Mouse (Mus musculus): ENCODE measurements around the gene Pafah1b1.

The Pafah1b1 gene

DNA sequence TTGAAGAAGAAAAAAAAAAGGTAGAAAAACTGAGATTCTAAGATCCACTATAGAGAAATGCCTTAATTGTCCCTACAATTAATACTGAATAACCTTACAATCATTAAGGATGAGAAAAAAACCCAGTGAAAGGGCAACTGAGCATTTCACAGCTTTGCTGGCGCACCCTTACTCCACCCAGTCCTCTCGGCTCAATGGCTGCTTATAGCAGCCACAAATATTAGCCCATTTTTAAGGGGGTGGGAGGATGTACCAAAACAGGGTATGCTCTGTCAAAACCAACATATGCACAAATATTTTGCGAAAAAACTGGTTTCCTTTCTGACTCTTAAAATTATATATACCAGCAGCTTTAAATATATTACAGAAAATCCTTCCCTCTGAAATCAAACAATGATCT lies 2.5 kb downstream of the Pafah1b1 start:
- in situ Hi-C loops (cut with MboI; ENCODE audit: unreplicated experiment in 2 of 2), result no loop called here

DNA sequence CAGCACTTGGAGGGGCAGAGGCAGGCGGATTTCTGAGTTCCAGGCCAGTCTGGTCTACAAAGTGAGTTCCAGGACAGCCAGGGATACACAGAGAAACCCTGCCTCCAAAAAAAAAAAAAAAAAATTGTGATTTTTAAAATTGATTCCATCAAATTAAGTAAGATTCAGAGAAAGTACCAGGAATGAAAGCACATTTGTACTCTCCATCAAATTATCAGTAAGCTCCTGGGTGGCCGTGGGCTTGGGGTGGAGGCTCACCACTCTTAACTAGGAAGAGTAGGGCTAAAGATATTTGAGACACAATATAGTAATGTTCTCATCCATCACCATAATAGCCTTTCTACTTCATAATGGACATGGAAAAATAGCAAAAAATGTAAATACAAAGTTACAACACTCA lies 3.3 kb downstream of the Pafah1b1 start:
- in situ Hi-C loops (cut with MboI; ENCODE audit: unreplicated experiment in 2 of 2), result no loop called here

DNA sequence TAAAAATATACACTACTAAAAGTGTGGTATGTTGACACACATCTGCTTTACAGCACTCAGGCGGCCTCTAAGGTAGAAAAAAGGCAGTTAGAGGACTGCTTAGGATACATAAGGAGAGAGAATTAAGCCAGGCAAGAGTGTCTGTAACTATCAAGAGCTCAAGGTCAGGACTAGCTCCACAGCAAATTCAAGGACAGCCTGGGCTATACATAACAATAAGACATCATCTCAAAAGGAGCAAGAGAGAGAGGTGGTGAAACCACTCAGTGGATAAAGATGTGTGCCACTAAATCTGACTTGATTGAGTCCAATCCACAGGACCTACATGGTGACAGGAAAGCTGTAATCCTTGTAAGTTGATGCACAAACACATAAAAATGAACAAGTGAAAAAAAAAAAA lies 3.8 kb downstream of the Pafah1b1 start:
- in situ Hi-C loops (cut with MboI; ENCODE audit: unreplicated experiment in 2 of 2), result no loop called here

DNA sequence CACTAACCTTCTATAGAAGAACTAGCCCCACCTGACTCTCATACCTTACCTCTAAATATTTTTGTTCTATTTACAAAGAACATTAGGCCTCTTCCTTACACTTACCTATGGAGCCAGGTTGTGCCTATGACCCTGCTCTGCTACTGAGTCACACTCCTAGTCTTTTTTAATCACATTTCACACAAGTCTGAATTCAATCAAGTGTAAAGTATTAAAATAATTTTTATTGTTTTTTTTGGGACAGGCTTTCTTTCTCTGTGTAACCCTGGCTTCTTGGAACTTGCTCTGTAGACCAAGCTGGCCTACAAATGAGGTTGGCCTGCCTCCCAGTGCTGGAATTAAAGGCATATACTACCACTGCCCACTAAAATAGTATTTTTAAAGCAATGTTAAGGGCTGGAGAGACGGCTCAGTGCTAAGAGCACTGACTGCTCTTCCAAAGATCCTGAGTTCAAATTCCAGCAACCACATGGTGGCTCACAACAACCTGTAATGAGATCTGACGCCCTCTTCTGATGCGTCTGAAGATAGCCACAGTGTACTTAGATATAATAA lies 8.4 kb downstream of the Pafah1b1 start:
- in situ Hi-C loops (cut with MboI; ENCODE audit: unreplicated experiment in 2 of 2), result no loop called here

DNA sequence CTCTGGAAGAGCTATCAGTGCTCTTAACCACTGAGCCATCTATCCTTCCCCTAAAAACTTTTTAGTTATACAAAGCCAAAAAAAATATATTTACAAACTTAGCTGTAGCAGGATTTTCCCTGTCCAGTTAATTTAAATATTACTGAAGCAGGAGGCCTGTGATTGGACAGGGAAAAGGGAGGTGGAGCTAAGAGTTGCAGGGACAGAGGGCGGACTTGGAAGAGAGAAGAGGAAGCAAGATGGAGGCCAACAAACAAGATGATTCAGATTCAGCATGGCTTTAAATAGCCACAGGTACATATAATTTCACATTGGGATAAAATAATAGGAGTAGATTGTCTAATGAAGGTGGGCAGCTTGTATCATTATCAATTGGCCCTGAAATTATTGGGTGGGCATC lies 13.8 kb downstream of the Pafah1b1 start:
- in situ Hi-C loops (cut with MboI; ENCODE audit: unreplicated experiment in 2 of 2), result no loop called here

DNA sequence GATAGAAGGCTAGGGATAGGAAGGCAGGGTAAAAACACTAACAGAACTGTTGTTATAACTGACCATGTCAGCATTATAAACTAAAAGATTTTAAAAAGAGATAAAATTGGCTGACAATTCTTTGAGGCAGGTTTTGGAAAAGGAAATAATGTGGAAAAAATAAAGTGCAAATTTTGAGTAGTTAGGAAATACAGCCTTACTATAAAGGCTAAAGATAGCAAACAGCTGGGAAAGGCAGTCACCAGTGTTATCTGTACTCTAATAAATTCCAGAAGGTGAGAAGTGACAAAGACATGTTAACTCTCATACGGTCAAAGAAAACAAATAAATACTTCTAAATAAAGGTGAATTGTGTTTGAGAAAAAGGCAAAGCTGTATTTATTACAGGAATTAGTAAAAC lies 15.7 kb downstream of the Pafah1b1 start:
- in situ Hi-C loops (cut with MboI; ENCODE audit: unreplicated experiment in 2 of 2), result no loop called here

DNA sequence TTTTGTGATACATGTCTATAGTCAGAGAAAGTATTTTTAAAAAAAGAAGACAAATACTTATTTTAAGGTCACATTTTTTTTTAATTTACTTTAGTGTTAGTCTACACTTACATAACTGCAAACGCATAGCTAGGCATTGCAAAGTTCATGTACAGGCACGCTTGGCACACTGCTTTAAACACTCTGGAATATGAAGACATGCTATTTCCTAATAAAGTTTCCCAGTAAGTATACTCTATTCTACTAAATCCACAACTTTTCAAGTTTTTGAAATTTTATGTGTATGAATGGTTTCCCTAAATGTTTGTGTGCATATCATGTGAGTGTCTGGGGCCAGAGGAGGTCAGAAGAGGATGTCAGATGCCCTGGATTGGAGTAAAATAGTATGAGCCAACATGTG lies 20.4 kb downstream of the Pafah1b1 start:
- in situ Hi-C loops (cut with MboI; ENCODE audit: unreplicated experiment in 2 of 2), result no loop called here

DNA sequence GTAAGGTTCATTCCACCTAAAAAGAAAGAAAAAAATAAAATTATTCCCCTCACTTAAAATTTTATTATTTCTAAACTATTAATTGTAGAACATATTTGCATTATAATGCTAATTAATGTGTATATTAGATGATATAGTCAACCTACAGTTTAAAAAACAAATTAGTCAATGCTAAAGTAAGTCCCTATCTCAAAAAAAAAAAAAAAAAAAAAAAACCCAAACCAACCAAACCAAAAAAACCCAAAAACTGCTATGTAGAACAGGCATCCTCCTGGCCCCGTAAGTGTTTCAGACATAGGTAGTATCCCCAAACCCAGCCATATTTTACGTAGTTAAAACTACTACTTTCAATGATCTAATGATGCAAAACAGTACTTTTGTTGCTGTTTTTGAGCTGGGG lies 25.0 kb downstream of the Pafah1b1 start:
- in situ Hi-C loops (cut with MboI; ENCODE audit: unreplicated experiment in 2 of 2), result no loop called here

DNA sequence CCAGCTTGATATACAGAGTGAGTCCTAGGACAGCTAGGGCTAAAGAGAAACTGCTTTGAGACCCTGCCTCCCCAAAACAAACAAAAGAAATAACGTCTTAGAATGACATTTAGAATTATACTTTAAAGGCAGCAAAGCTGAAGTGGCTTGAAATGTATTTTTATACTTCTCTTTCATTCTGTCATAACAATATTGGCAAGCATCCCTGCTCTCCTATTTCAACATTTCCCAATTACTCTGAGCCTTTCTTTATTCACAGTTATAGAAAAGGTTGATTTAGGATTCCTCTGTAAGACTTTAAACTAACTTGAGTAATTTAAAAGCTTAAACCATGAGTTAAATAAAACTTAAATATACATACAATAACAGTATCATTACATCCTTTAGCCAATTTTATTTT lies 32.3 kb downstream of the Pafah1b1 start:
- in situ Hi-C loops (cut with MboI; ENCODE audit: unreplicated experiment in 2 of 2), result no loop called here

DNA sequence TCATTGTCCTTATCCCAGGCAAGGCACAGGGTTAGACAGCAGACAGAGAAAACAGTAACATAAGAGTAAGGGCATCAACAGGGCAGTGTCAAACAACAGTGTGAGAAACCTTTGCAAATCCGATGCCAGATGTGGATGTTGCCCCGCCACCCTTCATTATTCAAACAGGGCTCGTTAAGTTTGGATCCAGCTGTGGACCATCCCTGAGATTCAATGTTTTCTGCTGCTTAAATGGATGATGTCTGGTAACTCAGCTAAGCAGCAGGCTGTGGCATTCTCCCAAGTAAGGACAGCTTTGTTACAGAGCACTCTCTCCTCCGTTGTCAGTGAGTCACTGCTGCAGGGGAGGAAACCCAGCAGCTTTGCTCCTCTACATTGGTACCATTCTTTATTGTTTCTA lies 49.3 kb downstream of the Pafah1b1 start:
- in situ Hi-C loops (cut with MboI; ENCODE audit: unreplicated experiment in 2 of 2), result no loop called here

DNA sequence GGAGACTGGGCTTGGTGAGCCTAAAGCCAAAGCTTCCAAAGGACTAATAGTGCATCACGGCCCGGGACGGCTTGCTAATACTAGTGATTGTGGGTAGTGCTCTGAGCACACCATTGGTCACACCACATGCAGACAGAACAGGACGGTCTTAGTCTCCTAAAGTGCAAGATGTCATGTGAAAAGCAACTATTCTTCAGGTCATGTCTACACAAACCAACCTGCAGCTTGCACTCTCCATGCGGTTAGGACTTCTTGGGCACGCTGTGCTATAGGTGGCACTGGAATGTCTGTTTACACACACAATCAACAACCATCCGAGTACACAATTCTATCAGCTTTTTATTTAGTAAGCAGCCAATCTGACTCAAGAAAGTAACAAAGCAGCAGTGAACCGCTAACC lies 49.8 kb downstream of the Pafah1b1 start:
- in situ Hi-C loops (cut with MboI; ENCODE audit: unreplicated experiment in 2 of 2), result no loop called here

DNA sequence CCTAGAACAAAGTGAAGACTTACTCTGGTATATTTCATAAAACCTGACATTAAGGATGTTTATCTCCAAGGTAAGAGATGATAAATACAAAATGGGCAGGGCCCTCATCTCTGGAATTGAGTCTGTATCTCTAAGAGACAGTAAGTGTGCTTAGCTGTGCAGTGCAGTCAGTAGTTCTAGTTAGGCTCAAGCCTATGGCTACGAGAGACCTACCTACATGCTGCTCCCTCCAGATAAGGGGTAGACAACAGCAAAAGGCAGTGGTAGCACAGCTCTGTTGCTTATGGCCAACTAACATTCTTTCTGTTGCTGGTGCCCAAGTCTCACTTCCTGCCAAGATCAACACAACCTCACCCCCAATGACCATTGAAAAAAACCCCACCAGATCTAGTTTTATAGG lies 50.9 kb downstream of the Pafah1b1 start:
- in situ Hi-C loops (cut with MboI; ENCODE audit: unreplicated experiment in 2 of 2), result no loop called here

DNA sequence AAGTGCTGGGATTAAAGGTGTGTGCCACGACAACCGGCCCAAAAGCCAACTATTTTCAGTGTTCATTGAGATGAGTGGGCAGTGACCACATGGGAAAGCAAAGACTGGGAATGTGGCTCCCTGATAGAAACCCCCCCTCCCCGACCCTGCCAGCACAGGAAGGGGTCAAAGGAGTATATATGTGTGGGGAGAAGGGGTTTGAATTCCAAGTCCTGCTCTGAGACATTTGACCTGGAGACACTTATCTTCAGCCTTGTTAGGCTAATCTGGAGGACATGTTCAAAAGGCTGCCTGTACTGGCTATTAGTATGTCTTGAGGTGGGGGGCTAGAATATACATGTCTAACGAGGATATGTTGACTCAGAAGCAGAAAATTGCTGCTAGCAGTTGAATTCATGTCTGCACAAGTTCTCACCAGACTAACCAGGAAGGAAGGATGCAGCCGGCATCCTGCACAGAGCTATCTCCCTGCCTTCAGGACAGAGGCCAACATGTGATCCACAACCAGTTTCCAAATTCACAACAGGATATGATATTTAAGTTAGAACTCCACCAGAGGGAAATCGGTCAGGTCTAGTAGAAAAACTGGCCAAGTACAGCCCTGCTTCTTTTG lies 51.5 kb downstream of the Pafah1b1 start:
- in situ Hi-C loops (cut with MboI; ENCODE audit: unreplicated experiment in 2 of 2), result no loop called here

DNA sequence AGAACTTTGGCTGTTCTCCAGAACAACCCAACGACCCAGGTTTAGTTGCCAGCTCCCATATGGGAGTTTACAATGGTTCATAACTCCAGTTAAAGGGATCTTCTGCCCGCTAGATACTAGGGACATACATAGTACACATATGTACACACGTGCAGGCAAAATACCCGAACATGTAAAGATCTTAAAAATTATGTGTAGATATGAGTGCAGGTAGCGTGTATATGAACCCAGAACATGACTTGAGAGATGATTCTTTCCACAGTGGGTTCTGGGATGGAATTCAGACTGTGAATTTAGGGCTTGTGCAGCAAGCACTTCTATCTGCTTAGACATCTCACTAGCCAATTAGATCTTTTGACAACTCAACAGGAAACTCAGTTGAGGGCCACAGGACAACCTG lies 52.6 kb downstream of the Pafah1b1 start:
- in situ Hi-C loops (cut with MboI; ENCODE audit: unreplicated experiment in 2 of 2), result no loop called here

DNA sequence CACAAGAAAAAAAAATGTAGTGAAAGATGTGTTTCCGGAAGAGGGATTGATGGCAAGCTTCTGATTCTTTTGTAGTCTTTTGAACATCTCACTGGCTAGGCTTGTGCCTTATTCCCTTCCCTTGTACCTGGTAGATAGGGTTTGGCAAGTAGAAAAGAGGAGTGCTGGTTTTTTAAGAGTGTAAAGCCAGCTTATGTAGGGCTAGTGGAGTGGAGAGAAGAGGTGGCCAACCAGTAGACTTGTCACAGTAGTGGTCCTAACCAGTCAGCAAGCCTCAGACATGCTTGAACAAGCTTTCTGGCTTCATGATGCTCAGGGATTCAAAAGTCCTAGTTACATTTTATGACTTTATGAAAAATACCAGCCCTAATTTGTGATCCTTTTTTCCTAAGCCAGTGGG lies 53.5 kb downstream of the Pafah1b1 start:
- in situ Hi-C loops (cut with MboI; ENCODE audit: unreplicated experiment in 2 of 2), result no loop called here

DNA sequence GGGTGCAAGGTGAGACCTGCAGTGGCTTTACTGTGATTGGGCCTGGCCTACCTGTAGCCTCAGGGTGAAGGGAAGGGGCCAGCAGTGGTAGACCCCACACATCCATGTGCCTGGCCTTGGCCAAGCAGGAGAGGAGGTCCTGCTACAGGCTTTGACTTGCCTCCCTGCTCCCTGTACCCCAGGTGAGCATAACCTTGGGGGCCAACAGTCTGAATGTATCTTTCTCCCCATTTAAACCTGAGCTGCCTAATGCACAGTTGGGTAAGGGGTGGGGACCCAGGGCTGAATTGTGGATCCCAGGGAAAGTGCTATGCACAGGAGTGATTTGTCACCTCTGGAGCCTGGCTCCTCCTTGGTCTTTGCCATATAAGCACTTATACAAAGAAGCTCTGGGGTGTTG lies 54.3 kb downstream of the Pafah1b1 start:
- in situ Hi-C loops (cut with MboI; ENCODE audit: unreplicated experiment in 2 of 2), result no loop called here

DNA sequence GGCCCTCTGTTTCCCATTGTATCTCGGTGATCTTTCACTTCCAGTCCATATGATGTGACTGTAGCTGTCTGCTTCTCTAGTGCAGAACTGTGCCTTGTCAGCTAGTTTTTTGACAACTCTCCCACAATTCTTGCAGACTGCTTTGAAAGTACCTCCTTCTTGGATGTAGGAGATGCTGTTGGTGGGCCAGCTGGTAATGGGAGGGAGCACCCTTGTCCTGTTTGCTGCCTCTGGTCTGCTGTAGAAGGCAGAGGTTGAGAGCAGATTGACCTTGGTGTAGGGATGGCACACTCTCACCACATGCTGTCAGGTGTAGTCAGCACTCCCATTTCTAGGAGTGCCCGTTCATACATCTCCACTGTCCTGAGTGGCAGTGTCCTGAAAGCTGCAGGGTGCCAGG lies 55.5 kb downstream of the Pafah1b1 start:
- in situ Hi-C loops (cut with MboI; ENCODE audit: unreplicated experiment in 2 of 2), result no loop called here

DNA sequence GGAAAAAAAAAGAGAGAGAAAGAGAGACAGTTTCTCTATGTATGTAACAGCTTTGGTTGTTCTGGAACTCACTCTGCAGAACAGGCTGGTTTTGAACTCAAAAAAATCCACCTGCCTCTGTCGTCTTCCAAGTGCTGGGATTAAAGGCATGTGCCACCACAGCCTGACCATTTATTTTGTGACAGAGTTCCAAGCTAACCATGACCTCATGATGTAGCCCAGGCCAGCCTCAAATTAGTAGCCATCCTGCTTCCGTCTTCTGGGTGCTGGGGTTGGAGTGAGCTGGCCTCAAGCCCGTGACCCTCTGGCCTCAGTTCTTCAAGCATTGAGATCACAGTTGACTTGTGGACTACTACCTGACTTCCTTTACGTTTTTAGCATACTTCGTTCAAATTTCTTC lies 56.0 kb downstream of the Pafah1b1 start:
- in situ Hi-C loops (cut with MboI; ENCODE audit: unreplicated experiment in 2 of 2), result no loop called here

DNA sequence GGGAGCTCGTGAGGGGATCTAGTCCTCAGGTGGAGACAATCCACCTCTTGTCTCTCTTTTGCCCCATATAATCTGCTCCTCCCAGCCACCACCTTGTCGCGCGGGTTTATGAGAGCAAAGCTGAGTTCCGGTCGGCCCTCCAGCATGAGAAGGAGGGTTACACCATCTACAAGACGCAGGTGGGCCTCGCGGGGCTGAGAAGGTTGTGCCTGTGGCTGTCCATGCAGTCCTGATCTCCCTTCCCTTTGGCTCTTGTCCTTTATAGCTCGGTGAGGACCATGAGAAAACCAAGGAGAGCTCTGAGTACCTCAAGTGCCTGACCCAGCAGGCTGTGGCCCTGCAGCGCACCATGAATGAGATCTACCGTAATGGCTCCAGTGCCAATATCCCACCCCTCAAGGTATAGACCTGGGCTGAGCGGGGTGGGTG lies 56.9 kb downstream of the Pafah1b1 start:
- in situ Hi-C loops (cut with MboI; ENCODE audit: unreplicated experiment in 2 of 2), result no loop called here

DNA sequence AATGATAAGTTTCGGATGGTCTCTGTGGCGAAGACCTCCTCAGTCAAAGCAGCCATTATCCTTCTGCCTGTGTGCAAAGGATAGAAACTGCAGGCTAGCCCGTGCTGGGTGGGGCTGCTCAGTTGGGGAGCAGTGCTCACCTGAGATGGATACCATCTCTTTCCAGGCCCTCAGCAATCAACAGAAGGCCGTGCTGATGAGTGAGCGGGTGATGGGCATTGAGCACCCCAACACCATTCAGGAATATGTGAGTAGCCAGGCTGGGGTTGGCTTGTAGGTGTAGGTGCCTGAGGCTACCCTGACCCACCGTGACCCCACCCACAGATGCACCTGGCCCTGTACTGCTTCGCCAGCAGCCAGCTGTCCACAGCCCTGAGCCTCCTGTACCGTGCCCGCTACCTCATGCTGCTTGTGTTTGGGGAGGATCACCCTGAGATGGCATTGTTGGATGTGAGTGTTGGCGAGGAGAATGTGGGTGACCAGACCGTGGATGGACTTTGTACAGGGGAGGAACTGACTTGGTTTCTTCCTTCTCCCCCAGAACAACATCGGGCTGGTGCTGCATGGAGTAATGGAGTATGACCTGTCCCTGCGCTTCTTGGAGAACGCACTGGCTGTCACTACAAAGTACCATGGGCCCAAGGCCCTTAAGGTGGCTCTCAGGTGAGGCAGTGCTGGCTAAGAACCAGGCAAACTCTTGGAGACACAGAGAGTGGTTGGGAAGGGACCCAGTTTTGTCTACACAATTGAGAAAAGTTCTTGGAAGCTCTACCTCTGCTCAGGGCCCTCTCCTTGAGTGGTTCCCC lies 57.5 kb downstream of the Pafah1b1 start:
- in situ Hi-C loops (cut with MboI; ENCODE audit: unreplicated experiment in 2 of 2), result no loop called here

DNA sequence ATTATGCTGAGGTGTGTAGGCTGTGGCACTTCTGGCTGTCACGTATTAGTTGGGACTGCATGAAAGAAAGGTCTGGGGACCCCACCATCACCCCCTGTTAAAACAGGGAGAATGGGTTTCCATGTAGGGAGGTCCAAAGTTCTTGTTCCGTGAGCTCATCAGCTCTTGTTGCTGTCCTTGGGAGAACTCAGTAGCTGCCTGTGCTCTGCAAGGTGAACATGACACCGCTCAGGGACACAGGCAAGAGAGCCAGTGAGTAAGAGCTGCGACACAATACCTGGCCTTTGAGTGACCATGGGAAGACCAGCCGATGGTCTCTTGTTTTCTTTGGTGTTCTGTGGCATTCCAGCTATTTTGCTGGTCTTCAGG lies 58.2 kb downstream of the Pafah1b1 start:
- in situ Hi-C loops (cut with MboI; ENCODE audit: unreplicated experiment in 2 of 2), result no loop called here

DNA sequence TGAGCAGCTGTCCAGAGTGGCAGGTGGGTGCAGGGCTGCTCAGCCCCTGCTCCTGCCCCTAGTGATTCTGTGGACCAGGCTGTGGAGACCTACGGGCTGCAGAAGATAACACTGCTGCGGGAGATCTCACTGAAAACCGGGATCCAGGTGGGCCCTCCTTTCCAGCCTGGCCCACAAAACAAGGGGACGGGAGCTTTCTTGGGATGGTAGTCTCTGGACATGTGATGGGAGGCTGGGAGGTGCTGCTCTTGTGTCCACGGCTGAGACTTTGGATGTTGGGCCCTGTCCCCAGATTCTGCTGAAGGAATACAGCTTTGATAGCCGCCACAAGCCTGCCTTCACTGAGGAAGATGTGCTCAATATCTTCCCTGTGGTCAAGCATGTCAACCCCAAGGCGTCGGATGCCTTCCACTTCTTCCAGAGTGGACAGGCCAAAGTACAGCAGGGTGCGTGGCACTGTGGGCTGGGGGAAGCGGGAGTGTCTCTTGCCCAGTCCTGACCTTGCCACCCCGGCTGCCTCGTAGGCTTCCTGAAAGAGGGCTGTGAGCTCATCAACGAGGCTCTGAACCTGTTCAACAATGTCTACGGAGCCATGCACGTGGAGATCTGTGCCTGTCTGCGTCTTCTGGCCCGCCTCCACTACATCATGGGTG lies 58.7 kb downstream of the Pafah1b1 start:
- in situ Hi-C loops (cut with MboI; ENCODE audit: unreplicated experiment in 2 of 2), result no loop called here

All from v-Abl transformed pro-B cells (cell line).